Mouse (Mus musculus) gonadal fat pad, adult 2 months (tissue): ENCODE measurements around the gene Gm266. TPM values are rescaled to one million over a fixed set of nuclear protein-coding genes. Genes with fewer than 3 reads are reported as not detected.

ENCODE experiments used
- DNase-seq: peaks from one replicate; pipeline ENCODE4 v3.0.0-alpha.2; 2012; ENCODE audit warnings: low read depth
- polyA plus RNA-seq: library from polyadenylated mRNA; depleted of rRNA; stranded (reverse); fragments of >200 nt; gene quantifications from 2 replicates; pipeline ENCODE4 v1.2.3, GENCODE M21; 2012

The Gm266 gene
- polyA plus RNA-seq, 1 experiment, result 37.6 TPM

DNA sequence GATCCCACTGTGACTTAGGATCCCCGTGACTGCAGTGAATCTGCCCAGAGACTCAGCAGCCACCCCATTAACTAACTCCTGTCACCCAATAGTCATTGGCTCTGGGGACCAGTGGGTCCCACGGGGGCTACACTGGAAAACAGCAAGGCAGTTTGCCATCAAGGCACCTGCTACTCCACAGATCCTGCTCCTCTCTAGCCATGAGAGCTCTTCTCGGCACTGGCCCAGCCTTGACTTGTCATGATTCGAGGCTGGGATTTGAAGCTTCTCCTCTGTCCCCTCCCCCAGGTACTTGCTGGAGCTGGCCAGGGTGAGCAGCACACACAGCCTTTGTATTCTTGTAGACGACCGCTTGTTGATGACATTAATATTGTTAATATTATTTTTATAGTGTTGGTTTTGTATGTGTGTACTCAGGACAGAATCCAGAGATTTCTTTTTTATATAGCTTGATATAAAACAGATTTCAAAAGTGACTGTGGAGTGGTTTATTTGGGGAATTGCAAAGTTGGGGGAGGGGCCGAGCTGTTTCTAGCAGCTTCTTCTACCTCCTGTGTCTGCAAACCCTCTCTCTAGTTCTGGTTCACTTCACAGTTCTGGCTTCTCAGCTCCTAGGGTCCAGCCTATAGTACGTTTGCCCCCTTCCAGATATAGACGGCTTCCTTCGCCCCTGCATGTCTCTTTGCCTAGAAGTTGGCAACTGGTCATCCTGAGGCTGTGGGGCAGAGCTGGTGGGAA lies 30.9 kb downstream of the Gm266 start:
- no peak for DNase-seq

DNA sequence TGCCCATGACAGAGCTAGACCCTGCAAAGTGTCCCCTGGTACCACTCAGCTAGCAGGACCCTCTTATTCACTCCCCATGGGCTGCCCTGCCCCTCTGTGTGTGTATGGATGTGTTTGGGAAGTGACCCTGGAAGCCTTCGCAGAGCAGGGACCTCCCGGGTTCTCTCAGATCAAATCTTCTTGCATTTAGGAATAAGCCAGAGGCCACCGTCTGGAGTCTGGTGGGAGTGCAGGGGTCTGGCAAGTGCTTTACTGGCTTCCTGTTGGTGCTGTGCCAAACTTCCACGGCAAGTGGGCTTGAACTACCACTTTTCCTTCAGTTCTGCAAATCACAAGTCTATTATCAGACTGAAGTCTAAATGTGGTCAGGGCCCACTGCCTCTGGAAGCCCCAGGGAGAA lies 31.6 kb downstream of the Gm266 start:
- no peak for DNase-seq

DNA sequence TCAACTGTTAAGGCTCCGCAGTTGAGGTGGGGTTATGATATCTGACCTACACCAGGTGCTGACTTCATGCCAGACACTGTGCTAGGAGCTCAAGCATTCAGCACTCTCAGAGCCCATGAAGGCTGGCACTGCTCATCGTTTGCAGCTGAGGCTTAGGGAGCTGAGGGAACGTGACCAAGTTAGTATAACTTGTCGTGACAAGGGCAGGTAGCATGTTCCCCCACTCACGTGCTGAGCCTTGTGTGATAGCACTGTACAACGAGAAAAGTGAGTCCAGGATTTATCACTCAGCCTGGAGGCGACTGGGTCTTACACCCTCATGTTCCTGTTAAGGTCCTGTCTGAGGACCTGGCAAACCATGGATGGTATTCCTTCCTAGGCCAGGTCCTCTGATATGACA lies 34.1 kb downstream of the Gm266 start:
- DNase-seq, result no peak

DNA sequence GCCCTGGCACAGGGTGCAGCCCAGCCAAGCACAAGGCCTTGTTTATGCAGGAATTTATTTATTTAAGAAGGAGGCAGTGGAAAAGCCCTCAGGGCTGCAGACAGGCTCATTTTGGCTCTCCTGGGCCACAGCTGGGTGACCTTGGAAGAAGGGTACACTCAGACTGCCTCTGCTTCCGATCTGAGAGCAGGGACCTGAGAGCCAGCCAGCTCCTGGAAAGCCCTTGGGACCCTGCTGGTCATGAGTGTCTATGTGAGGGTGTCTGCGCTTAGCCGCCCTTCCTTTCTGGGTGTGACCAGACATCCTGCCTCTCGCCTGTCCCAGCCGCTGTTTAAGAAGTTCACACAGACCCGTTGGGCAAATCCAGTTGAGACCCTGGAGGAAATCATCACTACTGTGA lies 35.3 kb downstream of the Gm266 start:
- DNase-seq, result no peak

DNA sequence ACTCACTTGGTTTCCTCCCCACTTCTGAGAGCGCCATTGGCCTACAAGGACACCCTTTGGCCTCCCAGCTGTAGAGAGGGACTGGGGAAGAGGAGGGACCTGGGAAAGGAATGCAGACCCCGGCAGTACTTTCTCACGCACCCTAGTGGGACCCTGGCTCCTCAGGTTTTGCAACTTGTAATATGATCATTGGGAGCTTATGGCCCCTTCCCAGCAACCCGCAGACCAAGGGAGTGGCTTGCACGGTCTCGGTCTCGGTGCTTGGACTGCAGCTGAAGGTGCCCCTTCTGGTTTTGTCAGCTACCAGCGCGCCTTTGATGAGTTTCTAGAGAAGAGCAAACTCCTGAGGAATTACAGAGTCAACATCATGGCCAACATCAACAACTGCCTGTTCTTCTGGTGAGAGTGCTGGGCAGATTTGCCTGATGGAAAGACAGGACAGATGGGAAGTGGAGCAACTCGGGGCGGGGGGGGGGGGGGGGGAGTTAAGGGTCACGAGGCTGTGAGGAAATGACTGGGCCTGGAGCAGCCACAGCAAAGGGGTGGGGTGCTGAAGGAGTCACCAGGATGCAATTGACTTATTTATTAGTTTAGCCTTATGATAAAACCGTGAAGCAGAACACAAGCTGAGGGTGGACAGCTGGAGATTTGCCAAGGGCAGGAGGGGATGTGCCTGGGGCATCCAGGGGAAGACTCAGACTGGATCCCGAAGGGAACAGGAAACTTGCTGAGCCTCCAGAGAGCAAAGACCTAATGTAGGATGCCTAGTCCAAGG lies 36.5 kb downstream of the Gm266 start:
- DNase-seq, result no peak

DNA sequence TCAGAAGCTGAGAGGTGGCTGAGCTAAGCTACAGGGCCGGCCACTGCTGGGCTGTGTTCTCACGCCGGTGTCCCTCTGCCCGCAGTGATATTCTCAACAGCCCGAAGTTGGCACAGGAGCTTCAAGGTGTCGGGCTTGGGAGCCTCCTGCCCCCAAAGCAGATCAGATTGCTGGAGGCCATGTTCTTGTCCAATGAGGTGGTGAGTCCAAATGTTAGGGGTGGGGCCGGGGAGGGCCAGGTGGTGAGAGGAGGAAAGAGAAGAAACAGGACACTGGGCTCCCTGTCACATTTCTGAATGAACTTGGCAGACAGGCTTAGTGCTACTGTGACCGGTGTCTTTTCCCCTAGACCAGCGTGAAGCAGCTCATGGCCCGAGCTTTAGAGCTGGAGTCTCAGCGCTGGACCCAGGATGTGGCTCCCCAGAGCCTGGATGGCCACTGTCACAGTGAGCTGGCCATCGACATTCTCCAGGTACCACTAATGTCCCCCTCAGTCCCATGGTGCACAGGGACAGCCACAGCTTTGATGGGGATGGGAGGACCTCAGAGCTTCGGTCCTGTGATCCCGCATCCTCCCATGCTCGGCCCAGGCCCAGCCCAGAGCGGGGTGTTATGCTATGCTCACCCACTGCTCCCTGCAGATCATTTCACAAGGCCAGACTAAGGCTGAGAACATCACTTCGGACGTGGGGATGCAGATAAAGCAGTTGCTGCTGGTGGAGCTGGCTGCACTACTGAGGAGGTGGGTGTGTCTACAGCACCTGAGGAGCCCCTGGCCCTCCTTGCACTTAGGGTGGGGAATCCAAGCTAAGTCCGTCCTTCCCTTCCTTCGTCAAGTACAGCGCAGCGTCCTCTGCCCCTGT lies 37.5 kb downstream of the Gm266 start:
- no peak for DNase-seq

DNA sequence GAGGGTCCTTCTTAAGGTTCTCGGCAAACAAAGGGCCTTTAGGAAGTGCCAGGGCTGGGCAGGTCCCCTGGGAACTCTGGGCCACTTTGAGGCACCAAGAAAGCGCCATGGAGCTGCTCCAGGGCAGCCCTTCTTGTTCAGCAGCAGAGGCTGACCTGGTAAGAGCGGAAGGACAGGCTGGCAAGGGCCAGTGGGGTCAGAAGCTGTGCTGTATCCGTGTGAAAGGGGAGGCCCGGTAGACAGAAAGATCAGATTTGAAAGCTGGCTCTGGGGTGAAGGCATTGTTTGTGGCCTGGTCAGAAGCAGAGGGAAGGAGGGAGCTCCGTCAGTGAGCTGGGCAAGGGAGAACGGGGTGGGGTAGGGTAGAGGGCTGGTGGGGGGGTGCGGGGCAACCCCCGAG lies 38.3 kb downstream of the Gm266 start:
- no peak for DNase-seq

DNA sequence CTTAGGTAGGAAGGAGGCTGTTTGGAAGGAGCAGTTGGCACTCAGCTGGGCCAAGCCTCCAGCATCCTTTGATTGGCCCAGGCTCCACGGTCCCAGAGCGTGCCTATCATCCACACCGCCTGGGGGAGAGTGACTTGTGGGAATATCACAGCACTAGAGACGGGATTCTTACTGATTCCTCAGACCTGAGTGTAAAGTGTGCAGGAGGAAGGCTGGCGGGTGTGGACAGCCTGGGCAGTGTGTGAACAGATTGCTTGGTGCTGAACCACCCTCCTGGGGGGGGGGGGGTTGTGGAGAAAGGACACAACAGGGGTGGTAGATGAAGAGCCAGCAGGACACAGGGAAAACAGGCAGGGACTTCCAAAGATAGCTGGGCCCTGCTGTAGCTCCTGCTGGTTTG lies 38.9 kb downstream of the Gm266 start:
- DNase-seq, result no peak

DNA sequence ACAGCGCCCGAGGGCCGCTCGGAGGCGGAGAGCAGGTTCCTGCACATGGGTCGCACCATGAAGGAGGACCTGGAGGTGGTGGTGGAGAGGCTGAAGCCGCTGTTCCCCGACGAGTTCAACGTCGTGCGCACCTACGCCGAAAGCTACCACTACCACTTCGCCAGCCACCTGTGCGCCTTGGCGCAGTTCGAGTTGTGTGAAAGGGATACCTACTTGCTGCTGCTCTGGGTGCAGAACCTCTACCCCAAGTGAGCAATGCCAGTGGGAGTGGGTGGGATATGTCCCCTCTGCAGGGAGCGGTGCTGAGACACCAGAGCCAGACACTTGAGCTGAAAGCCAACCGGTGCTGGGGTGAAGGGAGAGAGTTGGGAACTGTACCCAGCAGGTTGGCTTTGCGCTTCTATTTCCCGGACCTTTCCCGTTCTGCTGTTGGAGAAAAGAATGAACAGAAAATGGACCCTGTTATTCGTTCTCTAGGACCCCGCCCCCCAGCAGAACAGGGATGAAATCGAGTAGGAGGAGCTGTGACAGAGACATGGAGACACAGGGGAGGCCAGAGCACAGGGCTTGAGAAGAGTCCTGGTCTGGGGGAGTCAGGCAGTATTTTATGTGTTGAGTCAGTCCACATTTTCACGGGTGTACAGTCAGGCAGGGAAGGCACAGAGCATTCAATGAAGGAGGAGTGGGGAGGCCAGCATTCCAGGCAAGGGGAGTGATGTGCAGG lies 39.6 kb downstream of the Gm266 start:
- no peak for DNase-seq

DNA sequence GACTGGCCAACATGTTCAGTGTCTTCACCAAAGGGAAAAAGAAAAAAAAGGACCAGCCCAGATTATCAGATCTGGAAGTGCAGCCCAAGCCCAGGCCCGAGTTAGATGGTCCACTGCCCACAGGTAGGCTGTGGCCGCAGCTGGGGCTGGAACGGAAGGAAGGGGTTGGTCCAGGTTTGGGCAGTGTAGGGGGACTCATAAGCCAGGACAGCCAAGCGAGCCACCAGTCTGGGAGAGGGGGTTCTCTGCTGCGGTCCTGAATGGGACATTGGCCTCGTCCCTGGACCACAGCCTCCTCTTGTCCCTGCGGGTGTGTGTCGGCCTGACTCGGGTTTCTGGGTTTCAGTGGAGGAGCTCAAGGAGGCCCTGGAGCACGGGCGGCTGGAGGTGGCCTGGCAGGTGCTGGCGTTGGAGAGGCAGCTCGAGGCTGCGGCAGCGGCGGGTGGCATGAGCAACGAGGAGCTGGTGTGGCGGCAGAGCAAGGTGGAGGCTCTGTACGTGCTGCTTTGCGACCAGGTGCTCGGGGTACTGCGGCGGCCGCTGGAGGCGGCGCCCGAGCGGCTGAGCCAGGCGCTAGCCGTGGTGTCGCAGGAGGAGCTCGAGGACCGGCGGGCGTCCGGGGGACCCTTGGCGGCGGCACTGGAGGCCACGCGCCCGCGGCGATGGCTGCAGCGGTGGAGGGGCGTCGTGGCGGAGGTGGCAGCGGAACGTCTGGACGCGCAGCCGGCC lies 40.3 kb downstream of the Gm266 start:
- DNase-seq, result no peak

DNA sequence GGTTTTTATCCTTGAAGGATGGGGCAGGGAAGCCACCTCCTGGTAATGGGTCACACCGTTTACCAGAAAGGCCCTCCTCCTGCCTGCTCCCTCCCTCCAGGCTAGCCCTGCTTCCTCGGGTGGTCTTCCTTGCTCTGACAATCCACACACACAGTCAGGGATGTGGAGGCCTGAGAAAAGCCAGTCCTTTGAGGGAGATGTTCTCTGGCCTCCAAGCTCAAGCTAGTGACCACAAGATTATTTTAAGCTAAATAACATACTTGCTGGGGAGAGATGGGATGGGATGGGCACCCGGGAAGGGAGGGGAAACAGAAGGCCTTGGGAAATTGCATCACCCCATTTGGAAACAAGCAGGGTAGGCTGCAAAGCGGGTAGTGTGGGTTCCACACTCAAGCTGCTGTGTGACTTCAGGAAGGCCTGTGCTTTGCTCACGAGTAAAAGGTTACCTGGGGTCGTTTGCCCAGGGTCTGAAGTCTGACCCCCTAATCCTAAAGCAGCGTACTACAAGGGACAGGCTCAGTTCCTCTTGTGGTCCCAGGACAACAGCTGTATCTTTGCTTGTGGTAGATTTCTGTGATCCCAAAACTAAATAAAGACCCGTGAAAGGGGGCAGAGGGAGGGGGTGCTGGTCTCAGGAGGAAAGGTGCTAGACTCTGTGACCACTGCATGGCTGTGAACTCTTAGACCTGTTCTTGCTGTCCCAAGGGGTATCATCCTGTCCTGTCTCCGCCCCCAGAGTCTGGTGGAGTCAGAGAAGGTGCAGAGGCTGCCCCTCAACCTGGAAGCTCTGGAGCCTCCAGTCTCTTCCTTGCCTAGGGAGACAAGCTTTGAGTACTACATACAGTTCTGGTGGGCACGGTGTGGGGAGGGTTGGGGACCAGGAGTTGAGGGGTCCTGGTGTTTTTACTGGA lies 41.4 kb downstream of the Gm266 start:
- no peak for DNase-seq

DNA sequence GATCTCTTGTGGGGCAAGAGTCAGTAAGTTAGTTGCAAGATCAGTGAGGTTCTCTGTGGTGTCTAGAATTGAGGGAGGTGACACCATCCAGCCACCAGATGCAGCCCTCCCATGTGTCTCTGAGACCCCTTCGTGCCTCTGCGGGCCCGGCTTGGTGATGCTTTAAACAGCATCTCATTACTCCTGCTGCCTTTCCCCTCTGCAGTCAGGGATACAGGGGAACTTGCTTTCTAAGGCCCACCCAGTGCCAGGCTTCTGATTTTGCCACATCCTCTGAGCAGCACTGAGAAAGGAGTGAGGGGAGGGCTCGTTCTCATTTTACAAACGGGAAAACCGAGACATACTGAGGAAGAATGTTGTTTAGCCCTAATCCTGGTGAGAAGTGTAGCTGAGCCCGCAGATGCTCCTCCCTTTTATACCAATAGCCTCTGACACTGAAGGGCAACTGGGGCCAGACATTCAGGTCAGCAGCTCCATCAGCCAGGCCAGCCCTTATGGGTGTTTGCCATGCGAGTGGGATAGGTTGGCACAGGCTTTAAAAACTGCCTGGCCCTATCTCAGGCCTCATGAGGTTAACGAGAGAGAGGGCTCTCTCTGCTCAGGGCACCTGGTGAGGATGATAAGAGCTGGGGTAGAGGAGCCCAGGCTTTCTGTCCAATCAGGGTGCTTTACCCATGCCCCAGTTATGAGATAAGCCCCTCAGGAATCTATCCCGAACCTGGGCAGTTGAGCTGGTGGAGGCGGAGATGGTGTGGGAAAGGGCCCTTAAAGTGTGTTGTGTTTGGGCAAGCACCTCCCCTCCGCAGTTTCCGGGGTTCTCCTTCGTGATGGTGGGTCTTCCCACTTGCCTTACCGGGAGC lies 42.4 kb downstream of the Gm266 start:
- no peak for DNase-seq

DNA sequence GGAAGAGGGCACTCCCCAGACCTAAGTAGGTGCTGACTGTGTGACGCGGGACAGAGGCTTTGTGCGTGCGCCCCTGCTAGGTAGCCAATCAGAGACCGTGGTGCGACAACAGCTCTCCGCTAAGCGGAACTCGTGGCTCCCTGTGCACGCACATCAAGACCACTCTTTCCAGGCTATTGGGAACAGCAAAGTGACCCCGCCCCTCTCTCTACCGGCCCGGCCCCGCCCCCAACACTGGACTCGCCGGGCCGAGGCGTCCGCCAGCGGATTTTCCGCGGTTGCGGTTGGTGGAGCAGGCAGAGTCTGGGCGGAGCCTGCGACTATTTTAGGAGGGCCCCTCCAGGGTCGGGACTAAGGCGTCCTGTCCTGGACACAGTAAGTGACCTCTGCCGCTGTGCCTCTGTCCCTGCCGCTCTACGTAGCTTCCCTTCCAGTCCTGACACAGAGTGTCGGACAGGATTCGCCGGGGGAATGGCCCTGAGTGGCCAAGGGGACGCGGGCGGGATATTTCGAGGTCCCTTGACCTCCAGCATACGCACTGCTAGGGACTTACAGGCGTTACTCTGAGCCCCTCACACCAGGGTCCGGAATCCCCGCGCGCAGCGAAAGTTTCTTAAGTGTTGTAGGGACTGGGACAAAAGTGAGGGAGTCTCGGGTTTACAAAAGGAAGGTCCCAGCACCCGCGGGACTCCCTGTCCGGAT lies 43.2 kb downstream of the Gm266 start, which contains the start of gene Tnfaip2:
Tnfaip2 (plus strand) TSS at position 161 of the 702 bp plus-strand sequence.
- DNase-seq, result no peak

DNA sequence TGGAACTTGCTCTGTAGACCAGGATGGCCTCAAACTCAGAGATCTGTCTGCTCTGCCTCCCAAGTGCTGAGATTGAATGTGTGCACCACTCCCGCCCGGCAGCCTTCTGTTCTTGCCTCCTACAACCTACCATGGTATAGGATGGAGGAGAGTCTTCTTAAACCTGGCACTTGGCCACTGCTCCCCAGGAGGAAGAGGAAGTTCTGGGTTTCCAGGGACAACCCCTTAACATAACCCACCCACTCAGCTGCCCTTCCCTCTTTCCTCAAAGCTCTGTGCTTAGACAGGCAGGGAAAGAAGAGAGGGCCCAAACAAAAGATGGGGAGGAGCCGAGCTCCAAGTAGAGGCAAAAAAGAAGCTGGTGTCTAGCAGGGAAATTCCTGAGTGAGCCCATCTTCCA lies 44.1 kb downstream of the Gm266 start:
- no peak for DNase-seq

DNA sequence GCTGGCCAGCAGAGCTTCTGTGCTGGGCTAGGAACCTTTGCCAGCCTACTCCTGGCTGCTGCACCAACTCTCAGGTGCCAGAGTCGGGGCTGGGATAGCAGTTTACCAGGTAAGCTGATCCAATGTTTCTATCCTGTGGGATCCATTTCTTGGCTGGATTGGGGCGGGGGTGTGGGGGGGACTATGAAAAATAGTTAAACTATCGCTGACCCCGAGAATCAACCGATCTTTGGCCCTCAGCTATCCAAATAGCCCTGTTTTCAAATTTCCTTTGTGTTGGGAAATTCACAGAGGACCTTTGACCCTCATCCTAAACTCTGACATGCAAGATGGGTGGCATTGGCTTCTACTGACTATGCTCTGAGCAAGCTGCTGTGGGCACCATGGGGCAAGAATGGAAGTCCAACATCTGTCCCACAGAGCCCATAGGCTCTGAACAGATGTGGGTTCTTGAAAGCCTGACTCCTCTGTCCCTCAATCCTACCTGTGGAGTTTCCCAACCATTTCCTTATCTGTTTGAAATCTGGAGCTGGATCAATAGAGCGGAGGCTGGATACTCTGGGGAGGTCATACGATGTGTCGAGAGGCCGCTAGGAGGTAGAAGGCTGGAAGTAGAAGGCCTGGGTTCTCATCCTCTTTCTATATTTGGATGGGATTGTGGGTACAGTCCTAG lies 44.8 kb downstream of the Gm266 start:
- no peak for DNase-seq

DNA sequence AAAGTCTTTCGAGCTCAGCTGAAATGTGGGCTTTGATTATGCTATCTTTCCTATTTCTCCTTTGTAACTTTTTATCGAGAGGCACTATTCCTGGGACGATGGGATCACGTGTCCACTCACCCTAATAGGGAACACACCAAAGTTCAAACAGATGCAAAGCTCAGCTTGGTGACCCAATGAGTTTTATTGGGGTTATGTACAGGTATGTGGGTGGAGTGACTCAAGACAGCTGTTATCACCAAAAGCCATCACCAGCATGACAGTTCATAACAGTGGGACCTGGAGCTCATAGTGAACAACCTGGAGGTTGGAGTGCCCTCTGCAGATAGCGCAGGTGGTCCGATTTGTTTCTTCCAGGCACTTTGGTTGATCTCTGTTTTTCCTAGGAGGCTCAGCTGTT lies 46.8 kb downstream of the Gm266 start:
- DNase-seq, result no peak

DNA sequence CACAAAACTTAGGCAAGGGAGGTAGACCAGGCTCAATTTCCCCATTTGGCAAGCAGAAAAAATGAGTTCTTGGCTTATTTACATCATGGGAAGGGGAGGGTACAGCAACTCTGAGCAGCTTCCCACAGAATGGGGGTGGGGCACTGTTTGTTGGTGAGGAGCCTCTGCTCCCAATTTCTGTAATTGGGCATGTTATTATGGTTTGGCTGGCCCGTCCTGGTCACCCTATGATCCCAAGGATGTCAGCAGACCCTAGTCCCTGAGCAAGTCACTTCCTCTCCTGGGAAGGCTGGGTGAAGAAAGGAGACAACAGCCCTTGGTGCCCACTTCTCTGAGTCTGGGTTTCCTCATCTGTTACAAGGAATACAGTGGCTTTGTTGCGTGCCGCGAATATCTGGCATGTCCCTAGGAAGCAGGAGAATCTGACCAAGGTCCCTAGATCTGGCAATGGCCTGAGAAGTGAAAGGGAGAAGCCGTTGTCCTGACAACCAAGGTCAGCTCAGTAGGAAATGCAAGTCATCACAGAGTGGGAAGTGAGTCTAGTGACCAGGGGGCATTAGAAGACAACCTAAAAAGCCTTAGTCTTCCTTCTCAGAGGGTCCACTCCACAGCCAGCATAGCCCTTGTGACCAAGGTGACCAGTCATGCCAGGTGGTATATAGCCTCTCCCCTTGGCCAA lies 48.3 kb downstream of the Gm266 start:
- no peak for DNase-seq
